Mouse (Mus musculus): ENCODE measurements around the gene Rcor2.

GRCm38 (mm10) chr19:7280557-7281330, 13.6 kb downstream of the Rcor2 start:
- TF ChIP-seq MAFK (IDR thresholded peaks at IDR 0.05; ENCODE audit: insufficient read depth, low read depth, low read length) (no peak), ZC3H11A (IDR thresholded peaks at IDR 0.05; ENCODE audit: borderline replicate concordance, low read depth, low read length) (no peak), HCFC1 (IDR thresholded peaks at IDR 0.05; ENCODE audit: borderline replicate concordance, insufficient read depth, low read length) (no peak), CHD2 (IDR thresholded peaks at IDR 0.05; ENCODE audit: low read depth, low read length) (no peak), ZNF384 (IDR thresholded peaks at IDR 0.05; ENCODE audit: low read depth, low read length) (no peak)

Data from ES-E14 (cell line).